Mouse (Mus musculus): ENCODE measurements around the gene 3110001I22Rik. TPM values are rescaled to one million over a fixed set of nuclear protein-coding genes. Genes with fewer than 3 reads are reported as not detected.

The 3110001I22Rik gene
- polyA plus RNA-seq, 1 experiment from 2014 or later: 2.2 TPM

DNA sequence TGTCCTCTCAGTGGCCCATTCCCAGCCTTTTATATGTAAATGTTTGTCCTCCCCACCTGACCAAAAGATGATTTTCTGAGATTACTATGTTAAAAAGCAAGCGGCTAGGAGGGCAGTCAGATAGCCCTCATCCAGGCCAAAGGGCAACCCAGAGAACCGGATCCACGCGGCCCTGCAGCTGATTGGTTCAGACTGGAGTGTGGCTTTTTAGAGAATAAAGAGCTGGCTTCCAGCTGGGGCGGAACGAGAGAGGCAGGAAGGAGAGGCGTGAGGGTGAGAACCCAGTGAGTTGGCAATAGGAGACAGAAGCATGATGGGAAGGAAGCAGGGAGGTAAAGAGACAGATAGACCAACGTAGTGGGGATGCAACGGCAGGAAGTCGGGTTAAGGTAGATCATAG is 51.2 kb downstream of the 3110001I22Rik start:
- Histone ChIP-seq H3K36me3 (replicated peaks) (no peaks in the 10 kb centered on the region), H3K4me1 (replicated peaks) (0 out of 2 replicates have a peak, but pooled peaks cover 4% of the 10 kb centered on the region), H3K4me3 (replicated peaks) (no peak overlapping the region), H3K27ac (replicated peaks) (no peak overlapping the region), H3K9me3 (replicated peaks) (no peaks in the 10 kb centered on the region), H3K9ac (no peak overlapping the region), H3K27me3 (no peaks in the 10 kb centered on the region), H3K4me2 (no peak overlapping the region)
- ATAC-seq (ENCODE audit: insufficient read depth): no peak
- WGBS (ENCODE audit: insufficient replicate concordance): 31% methylated on average over 10 of the region's 10 CpGs

DNA sequence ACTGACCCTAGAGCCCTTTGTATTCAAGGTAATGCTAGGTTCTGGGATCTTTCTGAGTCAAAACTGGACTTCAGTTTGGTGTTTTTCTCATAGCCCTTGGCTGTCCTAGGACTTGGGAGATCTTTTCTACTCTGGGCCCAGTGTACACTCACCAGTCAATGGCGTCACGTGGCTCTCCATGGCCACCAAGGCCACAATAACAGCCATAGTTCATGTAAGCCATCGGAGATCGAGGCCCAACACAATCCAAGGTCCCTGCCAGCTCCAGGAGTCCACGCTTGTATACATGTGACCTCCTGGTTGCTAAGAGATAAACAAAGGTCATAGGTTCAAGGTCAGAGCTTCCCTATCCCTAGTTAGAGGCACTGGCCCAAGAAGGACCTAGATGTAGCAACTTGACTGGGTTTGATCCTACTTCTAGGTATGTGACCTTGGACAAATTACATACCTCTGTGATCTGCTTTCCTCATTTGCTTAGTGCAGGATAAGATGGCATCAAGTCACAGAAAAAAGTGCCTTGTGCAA is 56.1 kb downstream of the 3110001I22Rik start:
- Histone ChIP-seq H3K4me1 (replicated peaks) (0 out of 2 replicates have a peak, but pooled peaks cover 7% of the 10 kb centered on the region), H3K9ac (no peak overlapping the region), H3K4me2 (no peak overlapping the region), H3K9me3 (replicated peaks) (no peaks in the 10 kb centered on the region), H3K4me3 (replicated peaks) (no peak overlapping the region), H3K27ac (replicated peaks) (no peak overlapping the region), H3K36me3 (replicated peaks) (no peaks in the 10 kb centered on the region), H3K27me3 (peaks cover 5% of the 10 kb centered on the region; the same call in 1 of the 2 replicates)
- no peak for ATAC-seq (ENCODE audit: insufficient read depth)
- 66% methylated on average over 5 of the region's 5 CpGs for WGBS (ENCODE audit: insufficient replicate concordance)

Other genes with a start within 250 kb of the 3110001I22Rik start
- gene Parn, start 3.8 kb upstream of the 3110001I22Rik start, polyA plus RNA-seq (2015; fragmentation: Nextera tagmentation; extraction: Ambion mirVana): 13.9 and 15.5 TPM in 2 replicates
- 13.4 and 13.6 TPM in 2 replicates for gene Bfar, start 71 bp upstream of the 3110001I22Rik start, polyA plus RNA-seq (2015; fragmentation: Nextera tagmentation; extraction: Ambion mirVana)
- 0.21 TPM in 1 of 2 replicates, not detected in the other for gene Pla2g10, start 59.1 kb downstream of the 3110001I22Rik start, polyA plus RNA-seq (2015; fragmentation: Nextera tagmentation; extraction: Ambion mirVana)
- gene Rrn3, start 108.8 kb downstream of the 3110001I22Rik start, polyA plus RNA-seq (2015; fragmentation: Nextera tagmentation; extraction: Ambion mirVana): 19.2 and 21.0 TPM in 2 replicates
- gene Ntan1, start 146.9 kb downstream of the 3110001I22Rik start, polyA plus RNA-seq (2015; fragmentation: Nextera tagmentation; extraction: Ambion mirVana): 38.0 and 38.7 TPM in 2 replicates
- 23.8 and 26.2 TPM in 2 replicates for gene Pdxdc1, start 231.2 kb downstream of the 3110001I22Rik start, polyA plus RNA-seq (2015; fragmentation: Nextera tagmentation; extraction: Ambion mirVana)
- gene Mpv17l, start 231.2 kb downstream of the 3110001I22Rik start, polyA plus RNA-seq (2015; fragmentation: Nextera tagmentation; extraction: Ambion mirVana): 1.5 and 1.9 TPM in 2 replicates